Mouse (Mus musculus) forebrain, embryonic 16.5 days (tissue): ENCODE results near the gene Spred1. TPM values are rescaled to one million over a fixed set of nuclear protein-coding genes. Genes with fewer than 3 reads are reported as not detected.

ENCODE experiments used
- ATAC-seq: fragments of 200-750 bp; cut with Nextera tagmentation; 2 replicates; pipeline ENCODE4 v1.8.0; 2017; ENCODE audit warnings: mild to moderate bottlenecking, moderate library complexity
- H3K27ac ChIP-seq: fragments of 300-500 bp; sonication (generic); 2 replicates; pipeline ENCODE4 v1.5.1; 2014; ENCODE audit warnings: low read length, control low read depth
- H3K27me3 ChIP-seq: fragments of 300-500 bp; sonication (generic); replicated peaks from 2 replicates; pipeline ENCODE4 v1.6.1; 2014; ENCODE audit warnings: low read length; ENCODE audit not compliant: control insufficient read depth, insufficient read depth
- H3K36me3 ChIP-seq: fragments of 300-500 bp; sonication (generic); 2 replicates; pipeline ENCODE4 v1.6.1; 2014; ENCODE audit not compliant: control insufficient read depth, insufficient read depth
- H3K4me1 ChIP-seq: fragments of 300-500 bp; sonication (generic); replicated peaks from 2 replicates; pipeline ENCODE4 v1.6.1; 2014; ENCODE audit warnings: low read length; ENCODE audit not compliant: control insufficient read depth, insufficient read depth
- H3K4me2 ChIP-seq: fragments of 300-500 bp; sonication (generic); 2 replicates; pipeline ENCODE4 v1.6.1; 2014; ENCODE audit warnings: mild to moderate bottlenecking, low read length, control low read depth
- H3K4me3 ChIP-seq: fragments of 300-500 bp; sonication (generic); replicated peaks from 2 replicates; pipeline ENCODE4 v1.5.1; 2014; ENCODE audit warnings: mild to moderate bottlenecking, low read length, control low read depth
- H3K9ac ChIP-seq: fragments of 300-500 bp; sonication (generic); replicated peaks from 2 replicates; pipeline ENCODE4 v1.6.1; 2014; ENCODE audit warnings: low read depth, low read length, control low read depth
- H3K9me3 ChIP-seq: fragments of 300-500 bp; sonication (generic); 2 replicates; pipeline ENCODE4 v1.6.1; 2016; ENCODE audit warnings: low read length; ENCODE audit not compliant: control insufficient read depth
- WGBS: fragments of 180-500 bp; shearing (Covaris S2); extraction: QIAGEN DNeasy Blood & Tissue Kit; methylation state at CpG from one replicate; pipeline ENCODE4 v1.1.7; 2014; 5-methylcytosine and 5-hydroxymethylcytosine counted together
- polyA plus RNA-seq: library from polyadenylated mRNA; unstranded; fragments of >200 nt; fragmentation: Nextera tagmentation; extraction: Ambion mirVana; gene quantifications from 2 replicates; pipeline ENCODE4 v1.2.1, GENCODE M21; 2015

The Spred1 gene
- polyA plus RNA-seq, result 8.2 and 11.4 TPM in 2 replicates

DNA sequence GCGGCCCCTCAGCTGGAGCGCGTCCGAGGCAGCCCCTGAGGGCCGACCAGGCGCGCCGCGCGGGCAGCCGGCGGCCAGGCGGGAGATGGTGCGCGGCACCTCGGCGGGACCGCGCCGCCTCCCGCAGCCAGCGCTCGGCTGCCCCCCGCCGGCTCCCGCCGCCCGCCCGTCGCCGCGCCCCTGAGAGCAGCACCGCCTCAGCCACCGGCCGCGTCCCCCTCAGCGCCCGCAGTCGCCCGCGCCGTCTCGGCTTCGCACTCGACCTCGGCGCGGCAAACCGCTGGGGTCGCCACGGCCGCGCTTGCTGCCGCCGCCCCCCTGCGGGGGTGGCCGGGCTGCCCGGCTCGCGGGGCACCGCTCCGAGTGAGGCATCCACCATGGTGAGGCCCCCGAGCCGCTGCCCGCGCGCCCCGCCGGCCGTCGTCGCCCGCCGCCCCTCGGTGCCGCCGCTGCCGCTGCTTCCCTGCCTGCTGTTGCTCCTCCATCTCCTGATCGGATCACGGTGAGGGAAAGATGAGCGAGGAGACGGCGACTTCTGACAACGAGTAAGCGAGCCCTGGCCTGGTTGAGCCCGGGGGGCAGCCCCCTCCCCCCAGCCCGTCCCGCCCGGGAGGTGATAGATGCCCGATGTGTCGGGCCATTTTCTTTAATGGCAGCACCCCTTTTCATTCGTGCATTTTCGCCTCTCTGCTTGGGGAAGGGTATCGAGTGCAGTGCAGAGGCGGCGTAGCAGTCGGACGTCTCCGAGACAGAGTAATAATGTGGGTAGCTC, at the start of gene Spred1:
Gene Spred1 (plus strand): TSS at position 163 of the 772 bp plus-strand sequence.
- Histone ChIP-seq H3K4me3 (peak within 1 kb of the TSS; percentile 84), H3K9me3 (no peaks in the 10 kb centered on the region), H3K36me3 (no peaks in the 10 kb centered on the region), H3K27ac (peak within 1 kb of the TSS; percentile 98), H3K4me1 (peaks cover 15% of the 10 kb centered on the region), H3K27me3 (no peaks in the 10 kb centered on the region), H3K9ac (peak within 1 kb of the TSS; percentile 90), H3K4me2 (peak within 1 kb of the TSS; percentile 86)
- peak; percentile 44 for ATAC-seq
- WGBS, result under 1% methylated on average over 67 of the region's 99 CpGs

DNA sequence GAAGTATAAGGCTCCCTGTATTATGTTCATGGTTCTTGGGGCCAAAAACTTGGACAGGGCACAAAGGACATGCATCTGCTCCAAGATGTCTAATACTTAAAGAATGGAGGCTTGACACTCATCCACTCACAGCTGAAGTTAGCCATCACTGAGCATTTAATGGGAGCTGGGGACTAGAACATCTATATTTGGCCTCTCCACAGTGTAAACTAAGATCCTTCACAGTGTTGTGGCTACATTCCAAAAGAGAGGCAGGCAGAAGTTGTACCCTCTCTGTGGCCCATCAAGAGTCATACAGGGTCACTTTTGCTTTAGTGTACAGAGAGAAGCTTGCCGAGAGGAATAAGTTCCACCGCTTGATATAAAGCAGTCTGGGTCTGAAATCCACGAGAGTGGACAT, 49.6 kb upstream of the Spred1 start:
- H3K36me3 ChIP-seq, result no peaks in the 10 kb centered on the region
- H3K27me3 ChIP-seq, result no peaks in the 10 kb centered on the region
- no peaks in the 10 kb centered on the region for H3K9me3 ChIP-seq
- no peak overlapping the region for H3K4me3 ChIP-seq
- ATAC-seq, result no peak
- H3K4me1 ChIP-seq, result no peaks in the 10 kb centered on the region
- H3K9ac ChIP-seq, result no peak overlapping the region
- WGBS, result 85% methylated on average over 3 of the region's 3 CpGs
- no peak overlapping the region for H3K4me2 ChIP-seq
- H3K27ac ChIP-seq, result no peak overlapping the region

DNA sequence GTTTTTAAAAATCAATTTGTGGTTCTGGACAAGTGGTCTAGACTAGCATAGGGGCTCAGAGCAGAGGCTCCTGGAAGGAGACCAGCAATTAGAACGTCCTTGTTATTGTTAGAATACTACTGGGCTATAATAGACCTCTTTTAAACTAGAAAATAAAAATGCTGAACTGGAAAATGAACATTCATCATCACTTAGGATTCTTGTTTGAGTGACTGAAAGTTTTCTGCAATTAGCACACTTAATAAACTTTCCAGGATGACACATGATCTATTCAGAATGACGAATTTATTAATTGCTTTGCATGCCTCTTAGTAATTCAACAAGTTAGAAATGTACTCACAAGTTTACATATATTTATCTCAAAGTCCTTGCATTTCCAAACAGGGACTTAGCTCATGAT, 42.5 kb upstream of the Spred1 start:
- WGBS, result 53% methylated on average over 2 of the region's 2 CpGs

DNA sequence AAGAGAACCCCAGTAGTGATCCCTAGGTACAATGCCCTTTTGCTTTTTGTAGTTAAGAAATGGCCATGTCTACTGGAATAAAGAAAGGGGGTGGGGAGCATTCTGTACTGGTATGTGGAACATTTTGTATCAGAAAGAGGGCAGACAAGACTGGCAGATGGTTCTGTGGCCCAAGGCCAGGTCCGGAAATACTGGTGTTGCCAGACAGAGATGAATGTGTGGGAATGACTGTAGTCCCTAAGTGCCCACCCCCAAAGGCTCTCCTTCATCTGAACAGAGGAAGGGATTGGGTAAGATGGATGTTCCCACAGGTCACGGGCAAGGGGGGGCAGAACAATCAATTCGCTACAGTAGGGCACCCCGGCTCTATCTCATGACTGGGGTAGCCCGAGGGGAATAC, 41.6 kb upstream of the Spred1 start:
- H3K9me3 ChIP-seq, result no peaks in the 10 kb centered on the region
- H3K9ac ChIP-seq, result no peak overlapping the region
- ATAC-seq, result no peak
- no peak overlapping the region for H3K4me2 ChIP-seq
- H3K27ac ChIP-seq, result no peak overlapping the region
- WGBS, result 92% methylated on average over 5 of the region's 5 CpGs
- no peaks in the 10 kb centered on the region for H3K36me3 ChIP-seq
- H3K4me1 ChIP-seq, result no peaks in the 10 kb centered on the region
- H3K4me3 ChIP-seq, result no peak overlapping the region
- H3K27me3 ChIP-seq, result no peaks in the 10 kb centered on the region

More for the DNA sequence above, 42.5 kb upstream of the Spred1 start:
- no peaks in the 10 kb centered on the region for H3K4me1 ChIP-seq
- H3K27ac ChIP-seq, result no peak overlapping the region
- H3K4me2 ChIP-seq, result no peak overlapping the region
- H3K36me3 ChIP-seq, result no peaks in the 10 kb centered on the region
- no peak overlapping the region for H3K4me3 ChIP-seq
- H3K9ac ChIP-seq, result no peak overlapping the region
- no peaks in the 10 kb centered on the region for H3K27me3 ChIP-seq
- no peaks in the 10 kb centered on the region for H3K9me3 ChIP-seq
- ATAC-seq, result no peak

DNA sequence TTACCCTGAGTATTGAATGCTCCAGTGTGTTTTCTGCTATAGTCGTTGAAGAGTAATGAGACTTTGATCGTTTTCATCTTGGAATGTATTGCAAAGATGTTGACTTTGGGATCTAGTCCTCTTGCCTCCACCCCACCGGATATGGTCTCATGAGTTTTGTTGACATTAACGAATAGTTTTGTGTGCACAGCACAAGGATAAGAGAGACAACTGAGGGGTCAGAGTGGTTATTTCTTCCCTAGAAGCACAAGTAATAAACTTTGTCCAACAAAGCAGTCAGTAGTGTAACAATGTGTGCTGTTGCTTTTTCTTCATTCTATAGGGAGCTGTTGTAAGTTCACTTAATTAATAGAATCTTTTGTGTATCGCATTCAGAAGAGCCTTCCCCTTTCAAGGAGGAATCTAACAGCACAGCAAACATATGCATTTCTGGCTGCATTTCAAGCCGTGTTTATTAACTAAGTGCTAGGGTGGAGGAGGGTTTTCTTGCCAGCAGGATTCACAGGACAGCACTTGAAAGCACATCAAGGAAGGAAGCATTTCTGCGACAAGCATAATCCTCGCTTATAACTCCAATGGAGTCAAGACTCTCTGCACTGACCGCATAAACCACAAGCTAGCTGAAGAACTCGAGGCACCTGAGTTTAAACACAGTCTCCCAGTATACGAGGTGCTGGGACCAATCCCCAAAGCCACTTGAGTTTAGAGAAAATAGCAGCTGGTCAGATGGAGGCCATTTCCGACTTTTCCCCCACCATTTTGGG, 35.0 kb upstream of the Spred1 start:
- Histone ChIP-seq H3K27me3 (no peaks in the 10 kb centered on the region), H3K36me3 (no peaks in the 10 kb centered on the region), H3K9me3 (no peaks in the 10 kb centered on the region), H3K9ac (no peak overlapping the region), H3K4me2 (0 out of 2 replicates have a peak overlapping the region, but pooled peaks have one; percentile 25), H3K4me3 (no peak overlapping the region), H3K27ac (peak overlapping the region; percentile 28; the same call in 1 of the 2 replicates), H3K4me1 (peaks cover 14% of the 10 kb centered on the region)
- 0 out of 2 replicates have a peak, but pooled peaks have one; percentile 18 for ATAC-seq
- WGBS, result 39% methylated on average over 12 of the region's 12 CpGs

DNA sequence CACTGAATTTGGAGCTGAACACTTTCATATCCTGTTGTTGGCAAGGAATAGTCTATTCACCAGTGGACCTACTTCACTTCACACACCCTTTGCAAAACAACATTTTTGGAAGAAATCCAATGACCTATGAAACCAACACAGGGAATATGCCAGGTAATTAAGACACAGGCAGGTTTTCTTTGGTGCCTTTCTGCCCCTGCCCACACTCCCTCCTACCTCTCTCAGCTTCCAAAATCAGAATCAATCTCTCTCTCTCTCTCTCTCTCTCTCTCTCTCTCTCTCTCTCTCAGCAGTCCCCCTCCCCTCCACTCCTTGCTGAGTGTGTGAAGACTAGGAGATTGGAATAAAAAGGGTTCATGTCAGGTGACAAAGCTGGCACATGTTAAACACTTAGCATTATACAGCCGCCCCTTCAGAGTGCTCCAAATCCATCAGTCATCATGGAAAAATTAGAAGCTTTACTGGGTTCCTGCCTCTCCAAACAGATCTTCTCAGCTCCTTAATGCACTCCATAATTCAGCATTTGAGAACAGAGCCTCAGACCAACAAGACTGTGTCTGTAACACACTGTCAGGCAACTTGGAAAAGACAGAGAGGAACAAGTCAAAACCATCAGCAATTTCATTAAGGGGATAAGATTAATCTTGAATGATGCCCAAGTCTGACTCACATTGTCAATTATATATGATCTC, 34.3 kb upstream of the Spred1 start:
- no peak overlapping the region for H3K9ac ChIP-seq
- ATAC-seq, result peak; percentile 88

DNA sequence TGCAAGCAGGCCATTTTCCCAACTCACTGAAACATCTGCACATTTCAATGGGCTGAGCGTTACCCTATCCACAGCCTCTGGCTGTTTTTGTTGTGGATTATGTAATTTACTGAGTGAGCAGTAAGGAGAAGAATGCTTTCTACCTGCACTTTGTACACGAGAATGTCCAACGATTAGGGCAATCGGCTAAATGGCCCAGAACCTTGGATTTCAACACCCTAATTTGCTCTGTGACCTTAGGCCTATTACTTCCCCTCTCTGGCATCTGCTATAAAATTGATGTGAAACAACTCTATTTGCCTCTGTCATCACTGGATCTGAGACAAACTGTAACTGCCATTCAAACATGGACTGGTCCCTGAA, 33.7 kb upstream of the Spred1 start:
- H3K36me3 ChIP-seq, result no peaks in the 10 kb centered on the region
- WGBS, result 66% methylated on average over 4 of the region's 4 CpGs
- H3K9me3 ChIP-seq, result no peaks in the 10 kb centered on the region
- no peak for ATAC-seq
- H3K27me3 ChIP-seq, result no peaks in the 10 kb centered on the region
- no peak overlapping the region for H3K4me2 ChIP-seq
- H3K27ac ChIP-seq, result no peak overlapping the region
- no peak overlapping the region for H3K9ac ChIP-seq
- H3K4me1 ChIP-seq, result peaks cover 14% of the 10 kb centered on the region
- no peak overlapping the region for H3K4me3 ChIP-seq

More for the DNA sequence above, 34.3 kb upstream of the Spred1 start:
- 21% methylated on average over 1 of the region's 1 CpGs for WGBS
- Histone ChIP-seq H3K4me1 (peaks cover 14% of the 10 kb centered on the region), H3K9me3 (no peaks in the 10 kb centered on the region), H3K27ac (peak overlapping the region; percentile 28; the same call in 1 of the 2 replicates), H3K27me3 (no peaks in the 10 kb centered on the region), H3K4me2 (no peak overlapping the region), H3K36me3 (no peaks in the 10 kb centered on the region), H3K4me3 (no peak overlapping the region)

DNA sequence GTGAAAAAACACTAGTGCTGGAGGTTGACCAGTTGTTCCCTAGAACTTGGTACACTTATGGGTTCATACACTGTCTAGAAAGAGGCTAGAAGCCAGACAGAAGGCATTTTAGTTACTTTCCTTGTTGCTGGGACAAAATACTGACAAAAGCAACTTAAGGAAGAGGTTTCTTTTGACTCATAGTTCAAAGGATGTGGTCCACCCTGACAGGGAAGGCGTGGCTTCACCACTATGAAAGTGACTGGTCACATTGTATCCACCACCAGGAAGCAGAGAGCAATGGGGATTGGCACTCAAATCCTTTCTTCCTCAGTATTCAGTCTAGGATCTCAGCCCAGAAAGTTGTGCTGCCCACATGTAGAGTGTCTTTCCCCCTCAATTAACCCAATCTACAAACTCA, 31.7 kb upstream of the Spred1 start:
- Histone ChIP-seq H3K4me1 (peaks cover 14% of the 10 kb centered on the region), H3K27ac (no peak overlapping the region), H3K4me3 (no peak overlapping the region), H3K36me3 (no peaks in the 10 kb centered on the region), H3K27me3 (no peaks in the 10 kb centered on the region), H3K9ac (no peak overlapping the region), H3K9me3 (no peaks in the 10 kb centered on the region), H3K4me2 (no peak overlapping the region)
- no peak for ATAC-seq
- WGBS, result 74% methylated on average over 1 of the region's 1 CpGs

DNA sequence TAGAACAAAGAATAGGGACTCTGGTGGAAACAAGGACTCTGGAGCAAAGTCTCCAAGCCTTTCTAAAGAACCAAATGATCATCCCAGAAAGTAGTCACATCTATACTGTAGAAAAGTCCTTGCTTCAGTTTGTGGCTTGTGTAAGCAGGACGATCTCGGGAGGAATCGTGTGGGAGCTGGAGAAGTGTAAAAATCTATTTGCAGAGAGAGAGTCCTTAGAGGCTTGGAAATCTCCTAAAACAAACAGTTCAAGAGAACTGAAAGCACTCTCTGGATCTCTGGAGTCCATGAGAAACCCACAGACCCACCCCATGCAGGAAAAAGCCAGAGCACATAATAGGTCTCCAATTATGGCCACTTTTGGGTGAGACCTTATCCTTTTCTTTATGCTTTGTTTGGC, 31.1 kb upstream of the Spred1 start:
- H3K36me3 ChIP-seq, result no peaks in the 10 kb centered on the region
- no peak overlapping the region for H3K4me3 ChIP-seq
- H3K4me1 ChIP-seq, result peaks cover 14% of the 10 kb centered on the region
- WGBS, result 65% methylated on average over 3 of the region's 3 CpGs
- H3K27me3 ChIP-seq, result no peaks in the 10 kb centered on the region
- no peak overlapping the region for H3K4me2 ChIP-seq
- no peaks in the 10 kb centered on the region for H3K9me3 ChIP-seq
- H3K27ac ChIP-seq, result no peak overlapping the region
- no peak for ATAC-seq
- no peak overlapping the region for H3K9ac ChIP-seq
